Mouse (Mus musculus): ENCODE measurements at regions not wholly inside any gene's neighbourhood (a gene's known extent, or its start where the extent isn't known, plus 50 kb on each side); places are given as distances from the start of the nearest gene placed in this dataset.

- Histone ChIP-seq H3K36me3 (ENCODE audit: control insufficient read depth, insufficient read depth) (no peaks in the 10 kb centered on the region), H3K4me1 (replicated peaks; ENCODE audit: control insufficient read depth, insufficient read depth, low read length) (no peaks in the 10 kb centered on the region), H3K9ac (ENCODE audit: low read depth, low read length) (no peak overlapping the region), H3K27me3 (replicated peaks; ENCODE audit: control insufficient read depth, insufficient read depth, low read length) (no peaks in the 10 kb centered on the region), H3K9me3 (ENCODE audit: control insufficient read depth) (no peaks in the 10 kb centered on the region), H3K4me2 (replicated peaks; ENCODE audit: low read depth) (no peak overlapping the region; the same call in 1 of the 2 replicates), H3K27ac (ENCODE audit: low read depth, low read length) (no peak overlapping the region), H3K4me3 (ENCODE audit: low read depth, low read length) (no peak overlapping the region)
- 52% methylated on average over 8 of the region's 8 CpGs for WGBS
- ATAC-seq = no peak
- TF ChIP-seq CTCF (IDR thresholded peaks at IDR 0.05; ENCODE audit: low read depth) = no peak
Observed at GRCm38 (mm10) chr14:100375218-100375983, 90.9 kb upstream of the Klf12 start.

GRCm38 (mm10) chr14:100374494-100375217 is 90.2 kb upstream of the Klf12 start:
- Histone ChIP-seq H3K27ac (ENCODE audit: low read depth, low read length) (no peak overlapping the region), H3K27me3 (replicated peaks; ENCODE audit: control insufficient read depth, insufficient read depth, low read length) (no peaks in the 10 kb centered on the region), H3K4me2 (replicated peaks; ENCODE audit: low read depth) (no peak overlapping the region; the same call in 1 of the 2 replicates), H3K9ac (ENCODE audit: low read depth, low read length) (no peak overlapping the region), H3K4me1 (replicated peaks; ENCODE audit: control insufficient read depth, insufficient read depth, low read length) (no peaks in the 10 kb centered on the region), H3K9me3 (ENCODE audit: control insufficient read depth) (no peaks in the 10 kb centered on the region), H3K4me3 (ENCODE audit: low read depth, low read length) (no peak overlapping the region), H3K36me3 (ENCODE audit: control insufficient read depth, insufficient read depth) (no peaks in the 10 kb centered on the region)
- no peak for ATAC-seq
- 59% methylated on average over 18 of the region's 18 CpGs for WGBS
- TF ChIP-seq CTCF (IDR thresholded peaks at IDR 0.05; ENCODE audit: low read depth) = no peak

- 72% methylated on average over 5 of the region's 5 CpGs for WGBS
- no peak overlapping the region for H3K9ac ChIP-seq (ENCODE audit: low read depth, low read length)
- no peak for ATAC-seq
Observed at GRCm38 (mm10) chr14:100366234-100366864, 81.9 kb upstream of the Klf12 start.

GRCm38 (mm10) chr14:100362786-100363185 is 78.3 kb upstream of the Klf12 start:
- Histone ChIP-seq H3K27ac (ENCODE audit: low read depth, low read length) (no peak overlapping the region), H3K9me3 (ENCODE audit: control insufficient read depth) (no peaks in the 10 kb centered on the region), H3K4me2 (replicated peaks; ENCODE audit: low read depth) (no peak overlapping the region), H3K9ac (ENCODE audit: low read depth, low read length) (no peak overlapping the region), H3K27me3 (replicated peaks; ENCODE audit: control insufficient read depth, insufficient read depth, low read length) (no peaks in the 10 kb centered on the region), H3K36me3 (ENCODE audit: control insufficient read depth, insufficient read depth) (no peaks in the 10 kb centered on the region), H3K4me1 (replicated peaks; ENCODE audit: control insufficient read depth, insufficient read depth, low read length) (no peaks in the 10 kb centered on the region), H3K4me3 (ENCODE audit: low read depth, low read length) (no peak overlapping the region)
- no peak for TF ChIP-seq CTCF (IDR thresholded peaks at IDR 0.05; ENCODE audit: low read depth)
- 66% methylated on average over 3 of the region's 3 CpGs for WGBS
- no peak for ATAC-seq

More at GRCm38 (mm10) chr14:100366234-100366864, 81.9 kb upstream of the Klf12 start:
- no peak for TF ChIP-seq CTCF (IDR thresholded peaks at IDR 0.05; ENCODE audit: low read depth)
- Histone ChIP-seq H3K4me3 (ENCODE audit: low read depth, low read length) (no peak overlapping the region), H3K27me3 (replicated peaks; ENCODE audit: control insufficient read depth, insufficient read depth, low read length) (no peaks in the 10 kb centered on the region), H3K9me3 (ENCODE audit: control insufficient read depth) (no peaks in the 10 kb centered on the region), H3K27ac (ENCODE audit: low read depth, low read length) (no peak overlapping the region), H3K4me1 (replicated peaks; ENCODE audit: control insufficient read depth, insufficient read depth, low read length) (no peaks in the 10 kb centered on the region), H3K4me2 (replicated peaks; ENCODE audit: low read depth) (no peak overlapping the region), H3K36me3 (ENCODE audit: control insufficient read depth, insufficient read depth) (no peaks in the 10 kb centered on the region)

GRCm38 (mm10) chr14:100361346-100362029 is 77.0 kb upstream of the Klf12 start:
- ATAC-seq = no peak
- no peaks in the 10 kb centered on the region for H3K4me1 ChIP-seq (replicated peaks; ENCODE audit: control insufficient read depth, insufficient read depth, low read length)
- 92% methylated on average over 1 of the region's 1 CpGs for WGBS

GRCm38 (mm10) chr14:100359881-100360280 is 75.4 kb upstream of the Klf12 start:
- Histone ChIP-seq H3K4me2 (replicated peaks; ENCODE audit: low read depth) (no peak overlapping the region), H3K9ac (ENCODE audit: low read depth, low read length) (no peak overlapping the region), H3K27ac (ENCODE audit: low read depth, low read length) (no peak overlapping the region), H3K36me3 (ENCODE audit: control insufficient read depth, insufficient read depth) (no peaks in the 10 kb centered on the region), H3K9me3 (ENCODE audit: control insufficient read depth) (no peaks in the 10 kb centered on the region), H3K4me3 (ENCODE audit: low read depth, low read length) (no peak overlapping the region), H3K4me1 (replicated peaks; ENCODE audit: control insufficient read depth, insufficient read depth, low read length) (no peaks in the 10 kb centered on the region), H3K27me3 (replicated peaks; ENCODE audit: control insufficient read depth, insufficient read depth, low read length) (no peaks in the 10 kb centered on the region)
- no peak for TF ChIP-seq CTCF (IDR thresholded peaks at IDR 0.05; ENCODE audit: low read depth)
- no peak for ATAC-seq
- WGBS = 77% methylated on average over 3 of the region's 3 CpGs

More at GRCm38 (mm10) chr14:100361346-100362029, 77.0 kb upstream of the Klf12 start:
- Histone ChIP-seq H3K4me3 (ENCODE audit: low read depth, low read length) (no peak overlapping the region), H3K9ac (ENCODE audit: low read depth, low read length) (no peak overlapping the region), H3K4me2 (replicated peaks; ENCODE audit: low read depth) (no peak overlapping the region), H3K27me3 (replicated peaks; ENCODE audit: control insufficient read depth, insufficient read depth, low read length) (no peaks in the 10 kb centered on the region), H3K36me3 (ENCODE audit: control insufficient read depth, insufficient read depth) (no peaks in the 10 kb centered on the region), H3K9me3 (ENCODE audit: control insufficient read depth) (no peaks in the 10 kb centered on the region), H3K27ac (ENCODE audit: low read depth, low read length) (no peak overlapping the region)
- TF ChIP-seq CTCF (IDR thresholded peaks at IDR 0.05; ENCODE audit: low read depth) = no peak
